Mouse (Mus musculus): ENCODE data around the gene Tmtc1. TPM values are rescaled to one million over a fixed set of nuclear protein-coding genes. Genes with fewer than 3 reads are reported as not detected.

Gene Tmtc1
- polyA plus RNA-seq, 1 experiment from 2014 or later = 0.66 TPM

GRCm38 (mm10) chr6:148199177-148199576 is 245.0 kb downstream of the Tmtc1 start:
- Histone ChIP-seq H3K36me3 (ENCODE audit: control insufficient read depth, insufficient read depth, low read length) (peaks cover 3% of the 10 kb centered on the region; the same call in 1 of the 2 replicates), H3K27me3 (replicated peaks; ENCODE audit: control insufficient read depth, insufficient read depth, low read length) (no peaks in the 10 kb centered on the region), H3K9ac (ENCODE audit: low read depth, low read length) (no peak overlapping the region), H3K27ac (ENCODE audit: low read length) (0 out of 2 replicates have a peak overlapping the region, but pooled peaks have one; percentile 50), H3K9me3 (ENCODE audit: control insufficient read depth, low read length) (no peaks in the 10 kb centered on the region), H3K4me3 (ENCODE audit: low read length) (no peak overlapping the region), H3K4me1 (ENCODE audit: control insufficient read depth, insufficient read depth, low read length) (no peaks in the 10 kb centered on the region), H3K4me2 (ENCODE audit: low read depth, low read length) (no peak overlapping the region)
- ATAC-seq = peak; percentile 55
- 68% methylated on average over 2 of the region's 2 CpGs for WGBS

- Histone ChIP-seq H3K9ac (ENCODE audit: low read depth, low read length) (no peak overlapping the region), H3K9me3 (ENCODE audit: control insufficient read depth, low read length) (no peaks in the 10 kb centered on the region), H3K4me3 (ENCODE audit: low read length) (no peak overlapping the region), H3K27me3 (replicated peaks; ENCODE audit: control insufficient read depth, insufficient read depth, low read length) (no peaks in the 10 kb centered on the region), H3K27ac (ENCODE audit: low read length) (peak overlapping the region; percentile 87), H3K36me3 (ENCODE audit: control insufficient read depth, insufficient read depth, low read length) (peaks cover 4% of the 10 kb centered on the region; the same call in 1 of the 2 replicates), H3K4me1 (ENCODE audit: control insufficient read depth, insufficient read depth, low read length) (no peaks in the 10 kb centered on the region), H3K4me2 (ENCODE audit: low read depth, low read length) (no peak overlapping the region)
- 67% methylated on average over 6 of the region's 6 CpGs for whole genome bisulfite sequencing
- ATAC-seq = peak; percentile 97
Observed at GRCm38 (mm10) chr6:148193972-148194701, 250.1 kb downstream of the Tmtc1 start.

- H3K27ac ChIP-seq (ENCODE audit: low read length) = peak overlapping the region; percentile 80
- no peak overlapping the region for H3K4me2 ChIP-seq (ENCODE audit: low read depth, low read length)
- H3K27me3 ChIP-seq (replicated peaks; ENCODE audit: control insufficient read depth, insufficient read depth, low read length) = no peaks in the 10 kb centered on the region
- no peaks in the 10 kb centered on the region for H3K4me1 ChIP-seq (ENCODE audit: control insufficient read depth, insufficient read depth, low read length)
- H3K4me3 ChIP-seq (ENCODE audit: low read length) = no peak overlapping the region
- peak; percentile 92 for ATAC-seq
- no peaks in the 10 kb centered on the region for H3K9me3 ChIP-seq (ENCODE audit: control insufficient read depth, low read length)
- H3K9ac ChIP-seq (ENCODE audit: low read depth, low read length) = no peak overlapping the region
- 71% methylated on average over 1 of the region's 1 CpGs for WGBS
- peaks cover 7% of the 10 kb centered on the region; the same call in 1 of the 2 replicates for H3K36me3 ChIP-seq (ENCODE audit: control insufficient read depth, insufficient read depth, low read length)
Observed at GRCm38 (mm10) chr6:148185694-148186093, 258.5 kb downstream of the Tmtc1 start.

Other genes starting within 250 kb of the Tmtc1 start
- gene Ergic2, start 232.0 kb downstream of the Tmtc1 start, polyA plus RNA-seq (2015; fragmentation: Nextera tagmentation; extraction: Ambion mirVana) = 182 and 206 TPM in 2 replicates

All from intestine, embryonic 16.5 days (tissue).